Mouse (Mus musculus) megakaryocyte, embryonic 14.5 days (primary cell): ENCODE measurements around the gene Zfp574. TPM values are rescaled to one million over a fixed set of nuclear protein-coding genes. Genes with fewer than 3 reads are reported as not detected.
"Not testable (repeated sequence)": the region's sequence is repeated elsewhere in the genome, so short reads cannot be mapped to it uniquely, and the experiment has no call there.

Source experiments
- H3K27me3 ChIP-seq: replicated peaks from 2 replicates; pipeline ENCODE3; 2012; ENCODE audit warnings: inconsistent platforms
- H3K36me3 ChIP-seq: replicated peaks from 2 replicates; pipeline ENCODE3; 2012; ENCODE audit warnings: low read length, inconsistent platforms, mixed read lengths
- H3K4me1 ChIP-seq: 2 replicates; pipeline ENCODE4 v1.6.1; 2012; ENCODE audit warnings: inconsistent platforms
- H3K4me3 ChIP-seq: replicated peaks from 2 replicates; pipeline ENCODE3; 2012; ENCODE audit warnings: moderate library complexity, mild to moderate bottlenecking, inconsistent platforms
- H3K9me3 ChIP-seq: 2 replicates; pipeline ENCODE4 v1.6.1; 2012; ENCODE audit warnings: inconsistent platforms
- FLI1 ChIP-seq: IDR thresholded peaks from 2 replicates; pipeline ENCODE4 v1.6.1; 2012; ENCODE audit warnings: low read length, inconsistent platforms, mixed read lengths
- GATA1 ChIP-seq: IDR thresholded peaks from 3 replicates; pipeline ENCODE4 v1.6.1; 2012; ENCODE audit warnings: mixed read lengths, low read length, inconsistent platforms, borderline replicate concordance
- polyA plus RNA-seq: library from polyadenylated mRNA; stranded (reverse); fragments of >175 nt; gene quantifications from 2 replicates; pipeline ENCODE4 v1.2.3, GENCODE M21; 2012; ENCODE audit warnings: low replicate concordance; ENCODE audit not compliant: insufficient read depth

The Zfp574 gene
- 21.6 and 42.6 TPM in 2 replicates for polyA plus RNA-seq

- peak within 1 kb of the TSS; percentile 92 for H3K4me3 ChIP-seq
- TF ChIP-seq FLI1 (no peak), GATA1 (no peak)
- H3K9me3 ChIP-seq = no peaks in the 10 kb centered on the region
- H3K27me3 ChIP-seq = peaks cover 22% of the 10 kb centered on the region
- H3K36me3 ChIP-seq = peaks cover 23% of the 10 kb centered on the region
- peaks cover 80% of the 10 kb centered on the region for H3K4me1 ChIP-seq
Observed at GRCm38 (mm10) chr7:25071979-25072715, at the start of gene Zfp574, which contains the start of gene Grik5. TSS of gene Zfp574 (plus strand) at chr7:25072567. TSS of gene Grik5 (minus strand) at chr7:25072346.

GRCm38 (mm10) chr7:25025855-25026439, 46.4 kb upstream of the Zfp574 start:
- TF ChIP-seq GATA1 (no peak), FLI1 (no peak)
- Histone ChIP-seq H3K27me3 (peaks cover 12% of the 10 kb centered on the region), H3K4me3 (no peak overlapping the region), H3K9me3 (no peaks in the 10 kb centered on the region), H3K4me1 (peaks cover 42% of the 10 kb centered on the region), H3K36me3 (peaks cover 24% of the 10 kb centered on the region)

DNA sequence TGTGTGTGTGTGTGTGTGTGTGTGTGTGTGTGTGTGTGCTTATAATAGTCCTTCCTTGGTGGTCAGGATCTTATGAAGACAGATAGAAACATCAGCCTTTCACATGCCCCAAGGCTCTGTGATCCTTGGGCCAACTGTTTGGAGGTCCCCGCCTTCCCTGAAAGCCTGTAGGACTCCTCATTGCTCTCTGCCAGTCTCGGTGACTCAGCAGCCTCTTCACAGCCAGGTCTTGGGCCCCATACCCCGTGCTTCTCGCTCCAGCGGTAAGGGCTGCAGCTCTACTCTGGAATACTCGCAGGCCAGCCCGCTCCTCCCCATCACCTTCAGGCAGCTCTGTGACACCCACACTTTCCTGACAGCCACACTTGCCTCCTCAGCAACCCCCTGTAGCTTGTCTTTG, 45.9 kb upstream of the Zfp574 start:
- Histone ChIP-seq H3K4me3 (peak overlapping the region; percentile 43), H3K36me3 (peaks cover 22% of the 10 kb centered on the region)

DNA sequence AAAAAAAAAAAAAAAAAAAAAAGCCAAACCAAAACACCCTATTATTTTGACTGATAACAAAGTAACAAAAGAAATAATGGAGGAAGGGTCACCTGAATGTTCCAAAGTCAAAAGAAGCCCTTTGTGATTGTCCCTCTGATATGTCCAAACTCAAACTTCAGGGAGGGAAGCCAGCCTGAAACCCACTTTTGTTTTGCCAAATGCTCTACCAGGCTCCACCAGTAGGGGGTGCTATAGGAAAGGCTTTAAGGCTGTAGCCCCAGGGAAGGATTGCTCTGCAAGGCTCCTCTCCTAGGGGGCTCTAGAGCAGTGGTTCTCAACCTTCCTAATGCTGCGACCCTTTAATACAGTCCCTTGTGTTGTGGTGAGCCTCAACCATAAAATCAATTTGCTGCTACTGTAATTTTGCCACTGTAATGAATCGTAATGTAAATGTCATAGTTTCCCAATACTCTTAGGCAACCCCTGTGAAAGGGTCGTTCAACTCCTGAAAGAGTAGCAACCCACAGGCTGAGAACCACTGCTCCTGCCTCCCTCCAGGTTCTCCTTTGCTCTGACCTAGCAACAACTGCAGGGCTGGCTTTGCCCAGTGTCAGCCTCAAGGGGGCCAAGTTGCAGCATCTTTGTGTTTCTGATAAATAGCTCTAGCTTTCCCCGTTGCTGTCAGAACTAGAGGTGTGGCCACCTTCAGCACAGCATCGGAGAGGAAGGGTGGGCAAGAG, 42.2 kb upstream of the Zfp574 start:
- Histone ChIP-seq H3K36me3 (peaks cover 17% of the 10 kb centered on the region), H3K4me1 (peaks cover 49% of the 10 kb centered on the region), H3K9me3 (no peaks in the 10 kb centered on the region), H3K4me3 (no peak overlapping the region), H3K27me3 (peaks cover 4% of the 10 kb centered on the region)
- TF ChIP-seq GATA1 (no peak), FLI1 (no peak)

More for the DNA sequence above, 45.9 kb upstream of the Zfp574 start:
- peaks cover 12% of the 10 kb centered on the region for H3K27me3 ChIP-seq
- H3K4me1 ChIP-seq = peaks cover 42% of the 10 kb centered on the region
- no peaks in the 10 kb centered on the region for H3K9me3 ChIP-seq
- TF ChIP-seq GATA1 (no peak), FLI1 (no peak)

- peaks cover 4% of the 10 kb centered on the region for H3K27me3 ChIP-seq
- H3K36me3 ChIP-seq = peaks cover 20% of the 10 kb centered on the region
- peaks cover 40% of the 10 kb centered on the region for H3K4me1 ChIP-seq
- no peak overlapping the region for H3K4me3 ChIP-seq
- no peak for TF ChIP-seq GATA1
- no peak for TF ChIP-seq FLI1
- H3K9me3 ChIP-seq = no peaks in the 10 kb centered on the region
Observed at GRCm38 (mm10) chr7:25031528-25031927, 40.8 kb upstream of the Zfp574 start.

GRCm38 (mm10) chr7:25034796-25035195, 37.6 kb upstream of the Zfp574 start:
- H3K27me3 ChIP-seq = peaks cover 4% of the 10 kb centered on the region
- H3K4me1 ChIP-seq = peaks cover 13% of the 10 kb centered on the region
- no peaks in the 10 kb centered on the region for H3K9me3 ChIP-seq
- peaks cover 13% of the 10 kb centered on the region for H3K36me3 ChIP-seq
- TF ChIP-seq GATA1 = no peak
- no peak for TF ChIP-seq FLI1
- no peak overlapping the region for H3K4me3 ChIP-seq

- H3K36me3 ChIP-seq = peaks cover 21% of the 10 kb centered on the region
- H3K4me3 ChIP-seq = no peak overlapping the region
- peaks cover 8% of the 10 kb centered on the region for H3K27me3 ChIP-seq
- peaks cover 7% of the 10 kb centered on the region for H3K4me1 ChIP-seq
- TF ChIP-seq GATA1 = no peak
- TF ChIP-seq FLI1 = no peak
- no peaks in the 10 kb centered on the region for H3K9me3 ChIP-seq
Observed at GRCm38 (mm10) chr7:25035916-25036315, 36.5 kb upstream of the Zfp574 start.

- H3K27me3 ChIP-seq = peaks cover 9% of the 10 kb centered on the region
- no peak overlapping the region for H3K4me3 ChIP-seq
- no peaks in the 10 kb centered on the region for H3K9me3 ChIP-seq
- H3K4me1 ChIP-seq = no peaks in the 10 kb centered on the region
- no peak for TF ChIP-seq FLI1
- no peak for TF ChIP-seq GATA1
- H3K36me3 ChIP-seq = peaks cover 59% of the 10 kb centered on the region
Observed at GRCm38 (mm10) chr7:25041921-25042320, 30.4 kb upstream of the Zfp574 start.

DNA sequence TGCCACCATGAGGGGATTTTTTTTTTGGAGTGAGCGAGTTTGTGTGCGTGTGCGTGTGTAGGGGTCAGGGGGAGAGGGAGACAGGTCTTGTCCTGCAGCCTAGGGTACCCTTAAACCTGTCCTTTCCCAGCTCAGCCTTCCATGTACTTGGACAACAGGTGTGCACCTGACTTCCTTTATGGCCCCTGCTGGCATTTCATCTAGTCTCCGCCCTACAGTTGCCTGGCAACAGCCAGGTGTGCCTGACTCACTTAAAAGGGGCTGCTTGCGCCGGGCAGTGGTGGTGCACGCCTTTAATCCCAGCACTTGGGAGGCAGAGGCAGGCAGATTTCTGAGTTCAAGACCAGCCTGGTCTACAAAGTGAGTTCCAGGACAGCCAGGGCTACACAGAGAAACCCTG, 27.8 kb upstream of the Zfp574 start:
- not testable (repeated sequence) for H3K4me3 ChIP-seq, H3K27me3 ChIP-seq, H3K9me3 ChIP-seq, H3K4me1 ChIP-seq
- H3K36me3 ChIP-seq = peaks cover 73% of the 10 kb centered on the region

DNA sequence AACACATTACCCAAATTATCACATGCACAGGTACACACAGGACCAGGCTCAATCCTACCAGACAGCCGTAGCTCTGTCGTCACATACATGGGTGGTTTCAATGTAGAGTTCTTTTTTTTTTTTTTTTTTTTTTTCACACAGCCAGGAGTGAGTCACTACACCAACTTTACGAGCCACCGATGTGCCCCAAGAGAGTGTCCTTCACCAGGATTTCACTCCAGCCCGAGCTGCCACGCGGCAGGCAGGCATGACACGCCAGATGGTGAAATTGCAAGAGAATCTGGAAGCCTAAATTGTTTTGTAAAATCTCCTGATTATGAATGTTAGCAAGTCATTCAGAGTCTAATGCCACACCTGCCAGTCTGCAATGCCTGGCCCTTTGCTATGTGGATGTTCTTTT, 25.0 kb upstream of the Zfp574 start:
- H3K4me3 ChIP-seq = no peak overlapping the region
- TF ChIP-seq FLI1 (no peak), GATA1 (no peak)
- H3K36me3 ChIP-seq = peaks cover 64% of the 10 kb centered on the region
- H3K27me3 ChIP-seq = no peaks in the 10 kb centered on the region
- no peaks in the 10 kb centered on the region for H3K9me3 ChIP-seq
- H3K4me1 ChIP-seq = peaks cover 10% of the 10 kb centered on the region
